Mouse (Mus musculus) forebrain, embryonic 15.5 days (tissue): ENCODE results near the gene Crabp2. TPM values are rescaled to one million over a fixed set of nuclear protein-coding genes. Genes with fewer than 3 reads are reported as not detected.

Source experiments
- ATAC-seq: fragments of 200-750 bp; cut with Nextera tagmentation; replicated peaks from 2 replicates; pipeline ENCODE4 v1.8.0; 2017; ENCODE audit warnings: mild to moderate bottlenecking, moderate TSS enrichment, moderate library complexity
- H3K27ac ChIP-seq: fragments of 300-500 bp; sonication (generic); replicated peaks from 2 replicates; pipeline ENCODE4 v1.5.1; 2015; ENCODE audit warnings: mild to moderate bottlenecking, inconsistent platforms
- H3K27me3 ChIP-seq: fragments of 300-500 bp; sonication (generic); 2 replicates; pipeline ENCODE4 v1.6.1; 2015; ENCODE audit warnings: inconsistent platforms
- H3K36me3 ChIP-seq: fragments of 300-500 bp; sonication (generic); 2 replicates; pipeline ENCODE4 v1.6.1; 2015; ENCODE audit warnings: mild to moderate bottlenecking, inconsistent platforms
- H3K4me1 ChIP-seq: fragments of 300-500 bp; sonication (generic); 2 replicates; pipeline ENCODE4 v1.6.1; 2015; ENCODE audit warnings: inconsistent platforms
- H3K4me2 ChIP-seq: fragments of 300-500 bp; sonication (generic); replicated peaks from 2 replicates; pipeline ENCODE4 v1.6.1; 2015; ENCODE audit warnings: mild to moderate bottlenecking, inconsistent platforms
- H3K4me3 ChIP-seq: fragments of 300-500 bp; sonication (generic); 2 replicates; pipeline ENCODE4 v1.5.1; 2015; ENCODE audit warnings: mild to moderate bottlenecking, inconsistent platforms
- H3K9ac ChIP-seq: fragments of 300-500 bp; sonication (generic); replicated peaks from 2 replicates; pipeline ENCODE4 v1.6.1; 2015; ENCODE audit warnings: mild to moderate bottlenecking, inconsistent platforms
- H3K9me3 ChIP-seq: fragments of 300-500 bp; sonication (generic); 2 replicates; pipeline ENCODE4 v1.6.1; 2016; ENCODE audit warnings: inconsistent platforms
- WGBS: fragments of 180-500 bp; shearing (Covaris S2); methylation state at CpG from one replicate; pipeline ENCODE4 v1.1.7; 2015; ENCODE audit warnings: mixed read lengths; 5-methylcytosine and 5-hydroxymethylcytosine counted together
- polyA plus RNA-seq: library from polyadenylated mRNA; unstranded; fragments of >200 nt; fragmentation: Nextera tagmentation; extraction: Ambion mirVana; gene quantifications from 2 replicates; pipeline ENCODE4 v1.2.1, GENCODE M21; 2015

The Crabp2 gene
- polyA plus RNA-seq, 1 experiment from 2014 or later = 14.9 TPM

DNA sequence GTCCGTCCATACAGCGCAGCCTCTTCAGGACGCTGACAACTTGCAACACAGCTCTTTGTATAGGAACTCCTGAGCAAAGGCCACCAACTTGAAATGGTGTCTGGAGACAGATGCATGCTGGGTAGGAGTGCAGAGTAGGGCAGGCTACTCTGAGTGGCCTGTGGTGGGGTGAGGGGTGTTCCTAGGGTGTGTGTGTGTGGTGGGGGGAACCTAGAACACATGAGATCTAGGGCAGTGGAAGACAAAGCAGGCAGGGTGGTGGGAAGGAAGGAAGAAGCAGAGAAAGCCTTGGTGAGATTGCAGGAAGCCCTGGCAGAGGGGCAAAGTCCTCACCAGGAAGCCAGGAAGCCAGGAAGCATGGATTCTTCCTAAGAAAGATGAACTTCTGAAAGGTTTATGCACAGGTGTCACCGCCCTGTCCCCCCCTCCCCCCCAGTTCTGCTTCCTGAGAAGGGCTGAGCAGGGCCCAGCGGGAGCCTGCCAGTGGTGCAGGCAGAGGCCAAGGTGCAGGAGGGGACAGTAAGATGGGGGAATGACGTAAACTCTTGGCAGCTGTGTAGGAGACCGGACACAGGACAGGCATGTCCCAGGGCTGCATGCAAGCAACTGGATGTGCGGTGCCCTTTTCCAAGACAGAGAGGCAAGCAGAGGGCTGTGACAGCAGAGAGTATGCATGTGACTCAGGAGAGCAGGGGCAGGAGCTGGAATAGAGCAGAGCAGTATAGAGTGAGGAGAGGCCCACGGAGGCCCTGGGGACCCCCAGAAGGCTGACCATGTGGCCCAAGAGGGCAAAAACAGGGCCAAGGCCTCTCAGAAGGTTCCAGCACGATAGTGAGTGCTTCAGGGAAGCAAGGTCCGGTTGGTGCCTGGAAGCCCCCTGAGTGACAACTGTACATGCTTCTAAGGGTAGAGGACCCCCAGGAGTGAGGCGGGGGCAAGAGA lies 33.7 kb downstream of the Crabp2 start:
- WGBS = 35% methylated on average over 12 of the region's 12 CpGs
- H3K4me3 ChIP-seq = no peak overlapping the region

DNA sequence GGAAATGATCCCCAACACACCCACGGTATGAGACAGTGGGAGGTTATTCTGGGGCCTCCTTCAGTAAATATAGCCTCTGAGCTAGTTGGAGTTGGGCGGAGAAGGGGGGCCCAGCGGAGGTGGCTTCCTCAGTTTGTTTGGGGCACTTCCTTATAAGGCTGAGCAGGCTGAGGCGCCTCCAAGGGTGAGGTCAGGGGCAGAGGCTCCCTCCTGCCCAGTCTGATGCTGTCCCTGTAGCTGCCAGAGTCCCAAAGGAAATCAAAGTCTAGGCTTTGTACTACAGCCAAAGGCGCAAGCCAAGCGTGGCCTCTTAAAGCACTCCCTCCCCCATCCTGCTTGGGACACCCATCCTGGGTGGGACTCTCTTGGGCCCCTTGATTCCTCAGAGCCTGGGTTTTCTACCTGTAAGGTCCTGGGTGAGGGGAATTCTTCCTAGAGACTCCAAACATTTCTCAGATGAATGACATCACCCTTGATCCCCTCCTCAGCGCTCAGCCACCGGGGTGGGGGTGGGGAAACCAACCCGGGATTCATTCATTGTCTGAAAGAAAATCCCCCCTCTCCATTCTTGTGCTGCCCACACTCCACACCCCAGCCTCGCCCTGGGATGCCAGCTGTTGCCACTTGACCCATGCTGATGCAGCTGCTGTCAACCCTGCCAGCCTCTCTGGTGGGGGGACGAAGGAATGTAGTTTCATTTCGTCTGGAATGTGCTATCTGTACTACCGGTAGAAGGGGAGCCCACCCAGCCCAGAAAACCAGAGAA lies 34.6 kb downstream of the Crabp2 start:
- H3K27me3 ChIP-seq = no peaks in the 10 kb centered on the region
- H3K27ac ChIP-seq = peak overlapping the region; percentile 74
- 6% methylated on average over 13 of the region's 13 CpGs for WGBS
- H3K36me3 ChIP-seq = no peaks in the 10 kb centered on the region
- peak overlapping the region; percentile 18; the same call in 1 of the 2 replicates for H3K4me2 ChIP-seq
- H3K4me3 ChIP-seq = no peak overlapping the region
- no peaks in the 10 kb centered on the region for H3K9me3 ChIP-seq
- no peak; the same call in 1 of the 2 replicates for ATAC-seq
- H3K9ac ChIP-seq = peak overlapping the region; percentile 19; the same call in 1 of the 2 replicates
- peaks cover 63% of the 10 kb centered on the region for H3K4me1 ChIP-seq

More for the DNA sequence above, 33.7 kb downstream of the Crabp2 start:
- Histone ChIP-seq H3K4me1 (peaks cover 55% of the 10 kb centered on the region), H3K27me3 (no peaks in the 10 kb centered on the region), H3K27ac (peak overlapping the region; percentile 74), H3K36me3 (no peaks in the 10 kb centered on the region; the same call in 1 of the 2 replicates), H3K4me2 (no peak overlapping the region), H3K9me3 (no peaks in the 10 kb centered on the region), H3K9ac (peak overlapping the region; percentile 19; the same call in 1 of the 2 replicates)
- no peak for ATAC-seq

DNA sequence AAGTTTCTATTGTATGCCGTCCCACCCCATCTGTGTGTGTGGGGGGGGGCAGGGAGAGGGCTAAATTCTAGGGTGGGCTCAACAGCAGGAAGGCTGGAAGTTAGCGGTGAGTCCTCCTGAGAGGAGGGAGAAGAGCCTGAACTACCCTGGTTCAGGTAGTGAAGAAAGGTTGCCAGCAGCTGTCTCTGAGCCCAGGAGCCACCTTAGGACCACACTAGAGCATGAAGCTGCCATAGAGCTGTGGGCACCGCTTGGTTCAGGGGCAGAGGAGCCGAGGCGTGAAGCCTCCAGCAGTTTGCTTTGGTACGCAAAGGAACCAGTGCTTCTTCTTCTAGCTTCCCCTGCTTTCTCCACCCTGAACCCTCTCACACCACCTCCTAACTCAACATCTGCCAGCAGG lies 35.2 kb downstream of the Crabp2 start:
- Histone ChIP-seq H3K9ac (no peak overlapping the region), H3K4me3 (no peak overlapping the region), H3K4me2 (no peak overlapping the region), H3K9me3 (no peaks in the 10 kb centered on the region), H3K36me3 (no peaks in the 10 kb centered on the region), H3K27me3 (0 out of 2 replicates have a peak, but pooled peaks cover 1% of the 10 kb centered on the region), H3K4me1 (peaks cover 69% of the 10 kb centered on the region), H3K27ac (no peak overlapping the region)
- no peak for ATAC-seq
- WGBS = 57% methylated on average over 6 of the region's 6 CpGs

DNA sequence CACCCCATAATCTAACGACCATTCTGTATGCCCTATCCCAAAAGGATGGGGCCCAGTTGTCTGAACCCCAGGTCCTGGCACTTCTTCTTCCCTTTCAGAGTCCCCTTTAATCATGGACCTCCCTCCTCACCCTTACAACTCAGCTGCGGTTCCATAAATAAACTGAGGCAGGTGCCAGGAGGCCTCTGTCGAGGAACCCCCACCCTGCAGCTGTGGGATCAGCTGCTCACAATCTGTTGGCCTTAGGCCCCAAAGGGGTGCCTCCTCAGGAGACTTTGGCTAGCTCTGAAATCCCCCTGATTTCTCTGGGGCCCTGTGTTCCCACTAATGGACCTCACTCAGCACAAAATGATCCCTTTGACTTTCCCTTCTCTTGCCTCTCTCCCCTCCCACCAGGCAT lies 35.6 kb downstream of the Crabp2 start:
- H3K27me3 ChIP-seq = 0 out of 2 replicates have a peak, but pooled peaks cover 4% of the 10 kb centered on the region
- no peaks in the 10 kb centered on the region for H3K9me3 ChIP-seq
- no peak overlapping the region for H3K9ac ChIP-seq
- H3K36me3 ChIP-seq = no peaks in the 10 kb centered on the region
- H3K4me2 ChIP-seq = no peak overlapping the region
- WGBS = 34% methylated on average over 3 of the region's 3 CpGs
- H3K4me3 ChIP-seq = no peak overlapping the region
- peaks cover 71% of the 10 kb centered on the region for H3K4me1 ChIP-seq
- no peak for ATAC-seq
- H3K27ac ChIP-seq = no peak overlapping the region

DNA sequence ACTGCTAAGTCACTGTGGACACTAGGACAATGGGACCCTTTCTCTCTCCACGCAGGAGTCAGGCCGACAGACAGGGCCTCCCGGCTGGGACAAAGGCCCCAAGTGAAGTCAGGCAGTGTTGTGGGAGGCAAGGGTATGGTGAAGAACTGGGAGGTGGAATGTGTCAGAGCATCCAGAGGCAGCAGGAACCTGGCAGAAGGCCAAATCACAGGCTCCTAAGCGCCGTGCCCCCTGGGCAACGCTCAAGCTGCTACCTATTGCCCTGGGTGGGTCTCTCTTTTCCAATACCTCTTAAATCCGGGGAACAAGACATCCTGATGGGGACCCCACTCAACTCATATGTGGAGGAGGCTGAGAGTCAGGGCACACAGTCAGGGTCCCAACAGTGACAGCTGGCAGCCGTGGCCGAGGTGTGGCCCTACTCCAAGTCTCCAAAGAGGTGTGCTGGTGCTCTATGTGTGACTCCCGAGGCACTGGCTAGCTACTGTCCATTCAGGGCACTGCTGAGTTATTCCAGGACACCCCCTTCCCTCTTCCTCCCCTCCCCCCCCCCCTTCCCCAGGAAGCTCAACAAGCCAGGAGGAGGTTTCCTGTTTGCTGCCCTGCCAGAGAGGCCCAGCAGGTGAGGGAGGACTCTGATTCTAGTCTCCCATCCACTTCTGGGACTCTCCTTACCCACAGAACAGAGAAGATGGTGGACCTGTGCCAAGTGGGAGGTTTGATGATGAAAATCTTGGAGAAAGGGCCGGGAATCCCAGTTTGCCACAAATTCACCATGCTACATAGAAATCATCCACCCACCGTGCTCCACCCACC lies 37.2 kb downstream of the Crabp2 start:
- no peak for ATAC-seq
- WGBS = 14% methylated on average over 12 of the region's 12 CpGs
- no peak overlapping the region for H3K9ac ChIP-seq
- H3K4me3 ChIP-seq = no peak overlapping the region
- H3K27ac ChIP-seq = peak overlapping the region; percentile 41; the same call in 1 of the 2 replicates
- H3K9me3 ChIP-seq = no peaks in the 10 kb centered on the region
- no peaks in the 10 kb centered on the region for H3K36me3 ChIP-seq
- no peak overlapping the region for H3K4me2 ChIP-seq
- H3K4me1 ChIP-seq = peaks cover 71% of the 10 kb centered on the region
- H3K27me3 ChIP-seq = 0 out of 2 replicates have a peak, but pooled peaks cover 4% of the 10 kb centered on the region

DNA sequence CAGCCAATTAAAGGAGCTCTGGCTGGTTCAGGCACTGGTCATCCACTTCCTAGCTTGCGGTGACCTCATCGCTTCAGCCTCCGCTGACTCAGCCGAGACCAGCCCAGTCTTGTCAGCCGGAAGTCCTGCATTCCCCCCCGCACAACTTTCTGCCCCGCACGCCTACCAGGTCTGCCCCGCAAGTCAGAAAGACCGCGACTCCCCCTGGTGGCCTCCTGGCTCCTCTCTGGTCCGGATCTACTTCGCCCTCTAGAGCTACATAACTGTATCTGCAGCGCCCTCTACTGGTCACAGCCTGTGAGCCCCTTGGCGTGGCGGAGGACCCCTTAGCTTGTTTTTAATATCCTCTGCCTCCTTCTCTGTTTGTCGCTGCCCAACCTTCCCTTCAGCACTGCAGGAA lies 38.4 kb downstream of the Crabp2 start:
- H3K27ac ChIP-seq = peak overlapping the region; percentile 59
- peak overlapping the region; percentile 54; the same call in 1 of the 2 replicates for H3K9ac ChIP-seq
- H3K9me3 ChIP-seq = no peaks in the 10 kb centered on the region
- H3K4me3 ChIP-seq = peak overlapping the region; percentile 44
- 0 out of 2 replicates have a peak, but pooled peaks cover 4% of the 10 kb centered on the region for H3K27me3 ChIP-seq
- under 1% methylated on average over 17 of the region's 17 CpGs for WGBS
- H3K4me2 ChIP-seq = peak overlapping the region; percentile 78
- no peaks in the 10 kb centered on the region for H3K36me3 ChIP-seq
- peak; percentile 75 for ATAC-seq
- H3K4me1 ChIP-seq = peaks cover 64% of the 10 kb centered on the region

DNA sequence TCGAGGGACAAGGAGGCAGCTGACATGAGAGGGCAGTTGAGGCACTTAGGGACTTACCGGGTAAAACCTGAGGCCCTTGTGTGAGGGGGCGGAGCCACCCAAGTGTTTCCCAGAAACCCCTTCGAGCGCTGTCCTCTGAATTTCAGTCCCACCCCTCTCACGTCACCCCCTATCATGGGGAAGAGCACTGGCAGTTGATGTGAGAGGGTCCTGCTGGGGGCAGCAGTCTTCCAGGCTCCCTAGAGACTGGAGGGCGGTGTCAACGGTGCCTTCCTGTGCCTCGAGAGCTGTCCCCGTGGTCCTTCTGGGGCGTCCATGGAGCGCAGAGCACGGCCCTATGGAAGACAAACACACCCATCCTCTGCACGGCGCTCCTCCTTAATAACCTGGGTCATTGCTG lies 39.2 kb downstream of the Crabp2 start:
- H3K4me3 ChIP-seq = peak overlapping the region; percentile 44
- peaks cover 57% of the 10 kb centered on the region for H3K4me1 ChIP-seq
- no peaks in the 10 kb centered on the region for H3K36me3 ChIP-seq
- peak; percentile 79 for ATAC-seq
- H3K9ac ChIP-seq = peak overlapping the region; percentile 54
- WGBS = under 1% methylated on average over 15 of the region's 15 CpGs
- no peaks in the 10 kb centered on the region for H3K9me3 ChIP-seq
- peak overlapping the region; percentile 78 for H3K4me2 ChIP-seq
- peak overlapping the region; percentile 59 for H3K27ac ChIP-seq
- H3K27me3 ChIP-seq = 0 out of 2 replicates have a peak, but pooled peaks cover 4% of the 10 kb centered on the region

DNA sequence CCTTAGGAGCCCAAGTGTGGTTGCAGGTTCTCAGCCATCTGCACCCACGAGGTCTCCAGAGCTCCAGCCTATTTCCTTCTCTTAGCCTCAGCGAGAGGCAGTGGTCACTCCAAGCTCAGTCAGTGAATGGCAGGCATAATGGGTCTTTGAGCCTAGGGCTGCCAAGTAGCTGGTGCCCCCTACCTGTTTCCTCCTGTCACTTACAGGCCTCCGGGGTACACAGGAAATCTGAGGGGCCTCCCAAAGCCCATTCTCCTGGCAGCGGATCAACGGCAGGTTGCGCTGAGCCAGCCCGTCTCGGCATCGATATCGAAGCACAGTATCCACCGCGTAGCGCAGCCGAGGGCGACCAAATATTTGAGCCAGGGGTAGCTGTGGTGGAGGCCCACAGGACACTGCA lies 39.6 kb downstream of the Crabp2 start:
- Histone ChIP-seq H3K9ac (peak overlapping the region; percentile 54), H3K4me3 (peak overlapping the region; percentile 44), H3K36me3 (no peaks in the 10 kb centered on the region), H3K4me1 (peaks cover 52% of the 10 kb centered on the region), H3K9me3 (no peaks in the 10 kb centered on the region), H3K27ac (peak overlapping the region; percentile 59), H3K4me2 (peak overlapping the region; percentile 78), H3K27me3 (peaks cover 4% of the 10 kb centered on the region; the same call in 1 of the 2 replicates)
- WGBS = 4% methylated on average over 15 of the region's 15 CpGs
- ATAC-seq = no peak; the same call in 1 of the 2 replicates

DNA sequence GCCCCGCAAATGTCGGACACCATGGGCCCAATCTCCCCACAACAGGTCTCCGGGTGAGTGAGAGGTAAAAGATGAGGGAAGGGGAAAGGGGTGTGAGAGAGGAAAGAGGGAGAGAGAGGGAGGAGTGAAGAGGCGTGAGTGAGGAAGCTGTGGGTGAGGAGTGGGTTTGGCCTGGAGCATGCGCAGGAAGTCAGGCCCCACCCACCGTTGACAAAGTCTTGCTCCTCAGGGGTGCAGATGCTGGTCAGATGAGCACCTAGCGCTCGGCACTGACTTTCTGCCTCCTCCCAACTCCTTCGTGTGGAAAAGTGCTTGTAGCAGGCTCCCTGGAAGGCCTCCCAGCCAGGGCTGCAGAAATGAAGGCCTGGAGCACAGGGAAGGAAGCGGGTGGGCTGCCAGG lies 41.5 kb downstream of the Crabp2 start:
- Histone ChIP-seq H3K27ac (no peak overlapping the region), H3K36me3 (no peaks in the 10 kb centered on the region), H3K9ac (no peak overlapping the region), H3K4me3 (no peak overlapping the region), H3K4me2 (no peak overlapping the region), H3K9me3 (no peaks in the 10 kb centered on the region), H3K27me3 (peaks cover 21% of the 10 kb centered on the region), H3K4me1 (peaks cover 38% of the 10 kb centered on the region)
- 42% methylated on average over 10 of the region's 10 CpGs for WGBS
- no peak for ATAC-seq

DNA sequence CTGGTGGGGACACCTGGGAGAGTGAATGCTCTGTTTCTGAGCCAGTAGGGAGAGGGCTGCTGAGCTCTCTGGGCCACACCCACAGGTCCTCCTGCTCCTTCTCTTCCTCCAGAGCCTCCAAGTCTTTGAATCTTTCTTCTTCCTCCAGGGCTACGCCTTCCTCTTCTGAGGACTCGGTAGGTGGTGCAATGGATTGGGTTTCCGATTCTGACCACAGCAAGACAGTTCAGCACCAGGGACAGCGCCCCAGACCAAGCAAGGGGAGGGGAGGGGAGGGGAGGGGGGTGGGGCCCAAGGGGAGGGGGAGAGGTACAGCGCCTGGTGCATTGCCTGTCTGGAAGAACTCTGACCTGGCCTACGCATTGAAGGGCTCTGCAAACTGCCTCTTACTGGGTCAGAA lies 45.0 kb downstream of the Crabp2 start:
- no peak overlapping the region for H3K9ac ChIP-seq
- no peak for ATAC-seq
- H3K4me1 ChIP-seq = peaks cover 24% of the 10 kb centered on the region
- H3K36me3 ChIP-seq = no peaks in the 10 kb centered on the region
- no peak overlapping the region for H3K4me3 ChIP-seq
- no peak overlapping the region for H3K27ac ChIP-seq
- 7% methylated on average over 5 of the region's 6 CpGs for WGBS
- peaks cover 56% of the 10 kb centered on the region for H3K27me3 ChIP-seq
- H3K9me3 ChIP-seq = no peaks in the 10 kb centered on the region
- H3K4me2 ChIP-seq = no peak overlapping the region

DNA sequence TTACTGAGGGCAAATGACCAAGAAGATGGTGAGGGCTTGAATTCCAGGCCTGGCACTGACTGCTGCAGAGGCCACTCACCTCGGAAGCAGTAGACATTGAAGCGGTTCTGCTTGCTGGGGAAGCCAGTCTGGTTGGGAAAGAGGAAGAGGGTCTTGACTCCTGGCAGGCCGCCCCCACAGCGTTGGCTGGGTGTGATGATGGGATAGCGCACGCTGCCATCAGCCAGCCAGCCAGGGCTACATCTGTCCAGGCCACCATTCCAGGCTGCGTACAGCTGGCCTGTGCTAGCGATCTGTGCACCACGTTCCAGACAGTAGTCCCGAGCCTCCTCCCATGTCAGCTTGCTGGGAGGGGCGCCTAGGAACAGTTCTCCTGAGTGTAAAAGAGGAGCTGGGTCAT lies 46.9 kb downstream of the Crabp2 start:
- no peak for ATAC-seq
- H3K4me1 ChIP-seq = peaks cover 36% of the 10 kb centered on the region

More for the DNA sequence above, 46.9 kb downstream of the Crabp2 start:
- Histone ChIP-seq H3K27me3 (peaks cover 68% of the 10 kb centered on the region), H3K36me3 (no peaks in the 10 kb centered on the region), H3K9ac (no peak overlapping the region), H3K4me3 (no peak overlapping the region), H3K27ac (no peak overlapping the region), H3K4me2 (no peak overlapping the region), H3K9me3 (no peaks in the 10 kb centered on the region)
- WGBS = 32% methylated on average over 11 of the region's 11 CpGs
